Mouse (Mus musculus) lung, adult 2 months (tissue): ENCODE measurements at regions not wholly inside any gene's neighbourhood (a gene's known extent, or its start where the extent isn't known, plus 50 kb on each side); places are given as distances from the start of the nearest gene placed in this dataset.

Experiments
- CTCF ChIP-seq: fragments of 200-500 bp; IDR thresholded peaks from 2 replicates; pipeline ENCODE4 v1.5.1; 2011; ENCODE audit warnings: mild to moderate bottlenecking, low read length, control low read depth; ENCODE audit not compliant: insufficient read depth
- POLR2A ChIP-seq: fragments of 200-500 bp; IDR thresholded peaks from 2 replicates; pipeline ENCODE4 v1.6.1; 2011; ENCODE audit warnings: low read depth, mild to moderate bottlenecking, control low read depth, low read length, borderline replicate concordance; ENCODE audit errors: extremely low read depth

DNA sequence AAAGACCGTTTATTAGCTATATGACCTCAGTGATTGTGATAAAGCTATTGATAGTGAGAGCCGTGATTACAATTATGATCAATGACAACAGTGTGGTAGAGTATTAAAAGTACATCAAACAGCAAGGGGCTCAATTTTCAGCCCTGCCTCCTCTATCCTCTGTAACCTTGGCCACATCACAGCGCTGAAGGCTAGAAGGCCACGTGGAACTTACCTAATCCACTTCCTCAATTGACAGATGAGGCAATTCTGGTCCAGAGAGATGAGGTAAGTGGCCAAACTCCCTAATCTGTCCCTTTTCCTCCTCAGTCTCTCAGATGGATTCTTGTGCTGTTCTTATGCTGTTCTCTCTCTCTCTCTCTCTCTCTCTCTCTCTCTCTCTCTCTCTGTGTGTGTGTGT lies 114.7 kb upstream of the Tle3 start:
- no peak for TF ChIP-seq CTCF
- no peak for TF ChIP-seq POLR2A
